Mouse (Mus musculus): ENCODE results near the gene Arl2bp.

The Arl2bp gene

GRCm38 (mm10) chr8:94695341-94695993 lies 29.1 kb downstream of the Arl2bp start:
- no peak for DNase-seq (ENCODE audit: low spot score in 2 of 2)

- peak in 1 of 2 experiments; percentile 42 for DNase-seq (ENCODE audit: low spot score in 2 of 2)
These were observed 29.6 kb downstream of the Arl2bp start, which contains the start of gene Pllp for GRCm38 (mm10) chr8:94695994-94696384. Gene Pllp, minus strand, starts transcription at chr8:94696278.

DNA sequence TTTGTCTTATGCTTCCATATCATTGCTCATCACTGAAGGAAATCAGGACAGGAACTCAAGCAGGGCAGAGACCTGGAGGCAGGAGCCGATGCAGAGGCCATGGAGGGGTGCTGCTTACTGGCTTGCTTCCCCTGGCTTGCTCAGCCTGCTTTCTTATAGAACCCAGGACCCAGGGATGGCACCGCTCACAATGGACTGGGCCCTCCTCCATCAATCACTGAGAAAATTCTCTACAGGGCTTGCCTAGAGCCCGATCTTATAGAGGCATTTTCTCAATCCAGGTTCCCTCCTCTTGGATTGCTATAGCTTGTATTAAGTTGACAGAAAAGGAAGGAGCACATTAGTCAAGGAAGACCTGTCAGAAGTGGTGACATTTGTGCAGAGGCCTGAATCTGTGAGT lies 30.2 kb downstream of the Arl2bp start:
- DNase-seq (ENCODE audit: low spot score in 2 of 2) = no peak

GRCm38 (mm10) chr8:94697956-94698355 lies 31.6 kb downstream of the Arl2bp start:
- no peak for DNase-seq (ENCODE audit: low spot score in 2 of 2)

DNA sequence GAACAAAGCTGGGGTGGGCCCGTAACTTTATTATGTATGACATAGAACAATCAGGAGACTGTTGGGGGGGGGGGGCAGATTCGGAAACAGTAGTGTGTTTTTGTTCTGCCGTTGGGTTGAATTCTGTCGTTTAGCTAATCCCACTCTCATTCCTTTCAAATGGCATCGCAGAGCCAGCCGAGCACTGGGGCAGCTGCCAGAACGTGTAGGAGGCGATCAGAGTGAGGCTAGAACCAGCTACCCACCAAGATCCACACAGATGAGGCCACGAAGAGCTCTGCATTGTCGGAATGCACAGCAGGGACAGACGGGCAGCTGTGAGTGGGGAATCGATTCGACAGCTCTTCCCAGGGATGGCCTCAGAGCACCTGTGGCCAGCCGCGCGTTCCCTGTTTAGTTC lies 33.0 kb downstream of the Arl2bp start:
- DNase-seq (ENCODE audit: low spot score in 2 of 2) = peak; percentile 44 to 54

- DNase-seq (ENCODE audit: low spot score in 2 of 2) = no peak
These were observed 34.1 kb downstream of the Arl2bp start for GRCm38 (mm10) chr8:94700421-94700935.

- no peak for DNase-seq (ENCODE audit: low spot score in 2 of 2)
These were observed 35.8 kb downstream of the Arl2bp start for GRCm38 (mm10) chr8:94702156-94702555.

DNA sequence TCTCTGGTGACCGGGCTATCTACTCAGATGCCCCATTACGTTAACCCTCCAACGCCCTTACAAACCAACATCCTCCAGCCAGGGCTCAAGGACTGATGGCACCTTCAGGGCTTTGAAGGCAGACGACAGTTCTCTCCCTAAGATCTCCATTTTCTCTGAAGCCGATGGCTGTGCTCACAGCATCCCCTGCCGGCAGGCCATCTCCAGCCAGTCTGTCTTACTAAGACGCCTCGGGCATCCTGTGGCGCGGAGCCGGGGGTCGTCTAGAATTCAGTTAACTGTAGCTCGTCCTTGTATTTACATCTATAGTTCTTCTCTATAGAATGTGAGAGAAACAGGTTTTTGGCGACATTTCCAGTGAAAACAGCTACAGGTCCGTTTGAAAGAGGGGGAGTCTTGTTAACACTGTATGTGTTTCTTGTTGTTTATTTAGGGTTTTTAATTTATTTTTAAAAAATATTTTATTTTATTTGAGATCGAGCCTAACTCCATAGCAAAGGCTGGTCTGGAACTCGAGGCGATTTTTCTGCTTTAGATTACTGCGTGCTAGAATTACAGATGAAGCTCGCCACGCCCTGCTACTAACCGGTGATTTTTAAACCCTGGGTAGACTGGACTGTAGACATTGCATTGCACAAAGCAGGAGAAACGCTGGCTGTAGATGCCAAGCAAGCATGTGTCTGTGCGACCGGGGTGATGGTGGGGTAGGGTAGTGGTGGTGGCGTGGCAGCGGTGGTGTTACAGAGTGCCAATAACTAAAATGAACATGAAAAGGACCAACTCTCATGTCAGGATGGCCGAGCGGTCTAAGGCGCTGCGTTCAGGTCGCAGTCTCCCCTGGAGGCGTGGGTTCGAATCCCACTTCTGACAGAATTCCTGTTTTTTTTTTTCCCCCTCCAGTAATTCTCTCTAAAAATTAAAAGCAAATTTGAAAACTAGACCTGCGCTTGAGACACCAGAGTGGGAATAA lies 36.7 kb downstream of the Arl2bp start:
- peak; percentile 82 to 85 for DNase-seq (ENCODE audit: low spot score in 2 of 2)

DNA sequence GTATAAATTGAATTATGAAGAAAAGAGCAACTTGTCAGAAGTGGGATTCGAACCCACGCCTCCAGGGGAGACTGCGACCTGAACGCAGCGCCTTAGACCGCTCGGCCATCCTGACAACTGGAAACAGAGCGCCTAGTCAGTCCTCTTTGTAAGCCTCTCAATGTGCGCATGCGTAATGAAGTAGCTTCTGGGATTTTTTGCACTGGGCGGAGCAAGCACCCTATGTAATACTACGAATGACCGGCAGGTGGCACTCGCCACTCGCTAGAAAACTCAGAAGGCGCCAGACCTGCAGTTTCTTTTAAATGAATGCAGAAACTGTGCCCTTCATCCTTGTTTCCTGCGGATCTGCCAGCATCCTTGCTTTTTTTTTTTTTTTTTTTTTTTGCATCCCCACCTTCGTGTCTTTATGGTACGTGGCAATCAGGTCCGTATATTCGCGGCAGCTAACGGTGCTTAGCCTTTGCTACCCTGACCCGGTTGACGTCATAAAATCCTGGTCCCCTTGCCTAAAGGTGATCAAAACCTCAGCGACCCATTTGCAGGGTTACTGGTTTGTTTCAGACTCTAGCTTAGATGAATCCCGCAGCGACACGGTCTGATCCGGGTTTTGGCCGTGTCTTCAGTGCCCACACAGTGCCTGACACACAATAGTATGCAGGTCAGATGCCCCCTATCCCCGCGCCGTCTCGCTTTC lies 37.7 kb downstream of the Arl2bp start:
- peak; percentile 100 for DNase-seq (ENCODE audit: low spot score in 2 of 2)

DNA sequence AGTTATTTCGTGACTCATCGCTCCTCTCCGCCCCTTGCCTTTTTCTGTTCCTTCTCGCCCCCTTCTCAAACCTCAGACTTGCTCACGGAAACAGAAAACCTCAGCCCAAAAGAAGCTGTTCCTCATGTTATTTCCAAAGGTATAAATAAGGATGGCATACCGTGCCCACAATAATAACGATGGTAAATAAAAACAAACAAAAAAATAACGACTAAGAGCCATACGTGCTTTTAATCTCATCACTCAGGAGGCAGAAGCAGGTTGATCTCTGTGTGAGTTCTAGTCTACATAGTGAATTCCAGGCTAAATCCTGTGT lies 38.2 kb downstream of the Arl2bp start:
- DNase-seq (ENCODE audit: low spot score in 2 of 2) = no peak

GRCm38 (mm10) chr8:94705581-94706245 lies 39.3 kb downstream of the Arl2bp start:
- no peak for DNase-seq (ENCODE audit: low spot score in 2 of 2)

GRCm38 (mm10) chr8:94706732-94707395 lies 40.5 kb downstream of the Arl2bp start:
- DNase-seq (ENCODE audit: low spot score in 2 of 2) = no peak

DNA sequence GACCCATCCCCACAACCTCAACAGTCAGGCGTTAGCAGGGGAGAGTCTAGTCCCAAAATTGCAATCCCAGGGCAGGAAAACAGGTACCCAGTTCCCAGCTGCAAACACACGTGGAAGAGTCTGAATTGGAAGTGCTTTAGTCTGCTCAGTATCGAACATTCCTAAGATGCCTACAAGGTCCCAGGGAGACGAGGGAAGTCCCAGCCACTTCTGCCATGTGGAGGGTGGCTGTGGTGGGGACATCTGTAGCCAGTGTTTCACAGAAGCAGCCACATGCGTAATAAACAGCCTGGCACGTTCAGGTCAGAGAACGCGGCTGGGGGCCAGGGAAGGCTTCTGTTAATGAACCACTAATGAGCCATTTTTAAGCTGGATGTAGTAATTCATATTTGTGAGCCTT lies 43.9 kb downstream of the Arl2bp start:
- no peak for DNase-seq (ENCODE audit: low spot score in 2 of 2)

DNA sequence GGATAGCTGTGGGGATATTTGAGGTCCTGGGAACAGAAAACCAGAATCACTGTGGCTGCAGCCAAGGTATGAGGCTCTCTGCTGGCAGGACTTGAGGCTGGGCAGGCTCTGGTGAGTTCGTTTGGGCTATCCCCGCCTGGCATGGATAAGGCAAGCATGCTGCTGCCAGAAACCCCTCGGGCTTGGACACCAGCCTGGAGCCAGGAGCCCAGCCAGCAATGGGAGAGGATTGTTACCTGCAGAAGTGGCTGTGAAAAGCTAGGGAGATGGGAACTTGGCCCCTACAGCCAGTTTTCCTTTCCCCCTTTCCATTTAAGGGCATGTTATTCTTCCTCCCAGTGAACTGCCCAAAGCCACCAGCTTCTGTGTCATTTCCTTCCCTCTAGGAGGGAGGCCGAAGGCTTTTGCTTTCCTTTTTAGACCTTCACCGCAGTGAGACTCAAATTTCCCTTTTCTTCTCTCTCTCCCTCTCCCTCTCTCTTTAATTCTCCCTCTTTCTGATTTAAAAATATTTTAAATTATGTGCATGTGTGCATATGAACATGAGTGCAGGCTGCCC lies 44.8 kb downstream of the Arl2bp start:
- DNase-seq (ENCODE audit: low spot score in 2 of 2) = no peak

DNA sequence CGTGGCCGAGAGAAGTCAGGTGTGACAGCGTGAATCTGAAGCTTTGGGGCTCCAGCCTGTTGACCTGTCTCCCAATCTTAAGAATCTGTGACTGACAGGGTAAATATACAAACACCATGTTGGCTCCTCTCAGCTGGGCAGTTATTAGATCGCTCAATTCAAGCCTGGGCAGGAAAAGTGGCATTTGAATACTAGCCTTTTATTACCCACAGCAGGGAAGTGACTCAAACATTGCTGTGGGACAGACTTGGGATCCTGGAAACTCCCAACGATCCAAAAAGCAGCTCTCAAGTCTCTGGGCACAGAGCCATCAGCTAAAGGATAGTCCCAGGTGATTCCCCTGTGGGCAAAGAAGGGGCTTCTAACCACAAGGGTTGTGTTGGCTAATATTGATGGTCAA lies 48.2 kb downstream of the Arl2bp start:
- DNase-seq (ENCODE audit: low spot score in 2 of 2) = no peak

DNA sequence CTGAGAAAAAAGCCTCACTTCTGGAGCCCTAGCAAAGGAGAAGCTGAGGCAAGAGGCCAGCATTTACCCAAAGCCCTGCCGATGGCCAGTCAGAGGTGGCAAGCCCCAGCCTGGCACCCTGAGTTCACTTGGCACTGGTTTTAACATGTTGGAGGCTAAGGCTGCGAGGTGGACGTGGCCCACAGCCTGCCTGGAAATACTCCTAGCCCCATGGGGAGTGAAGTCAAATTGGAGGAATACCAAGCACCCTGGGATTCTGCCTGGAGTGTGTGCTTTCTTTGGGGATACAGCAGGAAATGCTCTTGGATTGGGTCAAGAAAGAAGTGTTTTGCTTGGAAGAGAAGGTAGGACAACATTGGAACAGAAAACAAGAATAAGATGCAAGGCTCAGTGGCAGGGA lies 49.5 kb downstream of the Arl2bp start:
- no peak for DNase-seq (ENCODE audit: low spot score in 2 of 2)

DNA sequence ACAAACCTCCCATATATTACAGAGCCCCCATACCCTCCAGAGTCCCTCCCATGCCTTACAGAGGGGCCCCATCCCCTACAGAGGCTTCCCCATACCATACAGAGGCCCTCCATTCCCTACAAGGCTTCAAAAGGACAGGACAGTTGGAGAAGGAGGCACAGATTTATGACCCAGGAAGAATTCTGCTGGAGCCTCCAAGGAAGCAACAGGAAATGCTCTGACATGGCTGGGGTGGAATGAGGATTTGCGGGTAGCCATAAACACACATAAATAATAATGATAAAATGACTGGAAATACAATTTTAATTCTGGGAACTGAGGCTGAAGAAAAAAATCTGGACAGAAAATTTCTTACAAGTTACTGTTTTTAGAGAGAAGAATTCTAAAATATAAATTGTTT lies 50.4 kb downstream of the Arl2bp start:
- no peak for DNase-seq (ENCODE audit: low spot score in 2 of 2)
